Mouse (Mus musculus) C2C12 (cell line): ENCODE measurements around the gene Fgd1. TPM values are rescaled to one million over a fixed set of nuclear protein-coding genes. Genes with fewer than 3 reads are reported as not detected.

ENCODE experiments used
- H3K27me3 ChIP-seq: one replicate; pipeline ENCODE4 v1.6.1; 2011; ENCODE audit not compliant: control insufficient read depth, insufficient read depth, insufficient read length
- H3K36me3 ChIP-seq: one replicate; pipeline ENCODE4 v1.6.1; 2011; ENCODE audit not compliant: control insufficient read depth, insufficient read depth
- H3K4me3 ChIP-seq: one replicate; pipeline ENCODE4 v1.5.1; 2011; ENCODE audit warnings: mild to moderate bottlenecking, control low read depth; ENCODE audit not compliant: poor library complexity, insufficient read depth, severe bottlenecking
- H3K79me2 ChIP-seq: one replicate; pipeline ENCODE4 v1.6.1; 2011; ENCODE audit not compliant: control insufficient read depth, insufficient read depth
- H3K79me3 ChIP-seq: one replicate; pipeline ENCODE4 v1.6.1; 2011; ENCODE audit warnings: low read depth, control low read depth
- H3ac ChIP-seq: one replicate; pipeline ENCODE3; 2011; ENCODE audit warnings: low read depth; ENCODE audit not compliant: control insufficient read depth, insufficient read length
- CEBPB ChIP-seq: IDR thresholded peaks from one replicate; pipeline ENCODE4 v1.6.1; 2011; ENCODE audit warnings: low read depth, mild to moderate bottlenecking, control low read depth, moderate library complexity
- CTCF ChIP-seq: IDR thresholded peaks from one replicate; pipeline ENCODE4 v1.5.1; 2011; ENCODE audit not compliant: control insufficient read depth, insufficient read depth, insufficient read length
- FOSL1 ChIP-seq: IDR thresholded peaks from one replicate; pipeline ENCODE4 v1.8.0; 2011; ENCODE audit warnings: mild to moderate bottlenecking, low read length; ENCODE audit not compliant: poor library complexity, insufficient read depth, severe bottlenecking
- MAX ChIP-seq: IDR thresholded peaks from one replicate; pipeline ENCODE4 v1.6.1; 2011; ENCODE audit warnings: mild to moderate bottlenecking, control low read depth
- MYOD1 ChIP-seq: IDR thresholded peaks from one replicate; pipeline ENCODE4 v1.6.1; 2011; ENCODE audit warnings: low read depth; ENCODE audit not compliant: control insufficient read depth, insufficient read length
- MYOG ChIP-seq: IDR thresholded peaks from one replicate; pipeline ENCODE4 v1.6.1; 2011; ENCODE audit not compliant: control insufficient read depth, insufficient read length; ENCODE audit errors: extremely low read depth
- USF1 ChIP-seq: IDR thresholded peaks from one replicate; pipeline ENCODE4 v1.6.1; 2011; ENCODE audit warnings: low read depth, mild to moderate bottlenecking, control low read depth, moderate library complexity
- polyA plus RNA-seq: library from polyadenylated mRNA; unstranded; fragments of >200 nt; fragmentation: generic; extraction: Trizol; gene quantifications from one replicate; pipeline ENCODE4 v1.2.1, GENCODE M21; 2012; ENCODE audit warnings: missing spikeins

Fgd1 gene
- polyA plus RNA-seq, 1 experiment, result 13.9 TPM

GRCm38 (mm10) chrX:151067876-151068275, 21.9 kb downstream of the Fgd1 start:
- no peak overlapping the region for H3K4me3 ChIP-seq
- H3K36me3 ChIP-seq, result no peaks in the 10 kb centered on the region
- no peak overlapping the region for H3ac ChIP-seq
- H3K79me2 ChIP-seq, result no peaks in the 10 kb centered on the region
- no peak for TF ChIP-seq CTCF
- no peak for TF ChIP-seq MAX
- no peak for TF ChIP-seq MYOD1
- no peak for TF ChIP-seq CEBPB
- no peak for TF ChIP-seq USF1
- TF ChIP-seq FOSL1, result no peak
- no peak for TF ChIP-seq MYOG
- peaks cover 3% of the 10 kb centered on the region for H3K79me3 ChIP-seq
- no peaks in the 10 kb centered on the region for H3K27me3 ChIP-seq

- no peak for TF ChIP-seq USF1
- no peak for TF ChIP-seq MAX
- no peak for TF ChIP-seq MYOG
- TF ChIP-seq CTCF, result no peak
- TF ChIP-seq FOSL1, result no peak
- no peak for TF ChIP-seq MYOD1
- no peak for TF ChIP-seq CEBPB
- Histone ChIP-seq H3K79me2 (no peaks in the 10 kb centered on the region), H3K27me3 (no peaks in the 10 kb centered on the region), H3K36me3 (peaks cover 7% of the 10 kb centered on the region), H3K79me3 (no peaks in the 10 kb centered on the region), H3K4me3 (no peak overlapping the region), H3ac (no peak overlapping the region)
These were observed 30.1 kb downstream of the Fgd1 start for GRCm38 (mm10) chrX:151076007-151076406.

GRCm38 (mm10) chrX:151076941-151077485, 31.1 kb downstream of the Fgd1 start:
- TF ChIP-seq USF1 (no peak), FOSL1 (no peak), MYOG (no peak), CTCF (no peak), MYOD1 (no peak), MAX (no peak), CEBPB (no peak)
- no peak overlapping the region for H3ac ChIP-seq
- H3K79me2 ChIP-seq, result no peaks in the 10 kb centered on the region
- H3K36me3 ChIP-seq, result peaks cover 7% of the 10 kb centered on the region
- H3K4me3 ChIP-seq, result no peak overlapping the region
- no peaks in the 10 kb centered on the region for H3K27me3 ChIP-seq
- H3K79me3 ChIP-seq, result no peaks in the 10 kb centered on the region

- H3K4me3 ChIP-seq, result no peak overlapping the region
- H3K27me3 ChIP-seq, result no peaks in the 10 kb centered on the region
- H3K79me2 ChIP-seq, result no peaks in the 10 kb centered on the region
- H3K79me3 ChIP-seq, result no peaks in the 10 kb centered on the region
- no peak overlapping the region for H3ac ChIP-seq
- no peak for TF ChIP-seq CEBPB
- no peak for TF ChIP-seq MYOG
- no peak for TF ChIP-seq FOSL1
- no peak for TF ChIP-seq MAX
- TF ChIP-seq USF1, result no peak
- TF ChIP-seq CTCF, result no peak
- TF ChIP-seq MYOD1, result no peak
- H3K36me3 ChIP-seq, result peaks cover 13% of the 10 kb centered on the region
These were observed 39.6 kb downstream of the Fgd1 start for GRCm38 (mm10) chrX:151085599-151085998.

- H3K79me3 ChIP-seq, result no peaks in the 10 kb centered on the region
- no peak for TF ChIP-seq MYOG
- TF ChIP-seq MYOD1, result no peak
- TF ChIP-seq FOSL1, result no peak
- TF ChIP-seq USF1, result no peak
- no peak for TF ChIP-seq MAX
- TF ChIP-seq CEBPB, result no peak
- no peak for TF ChIP-seq CTCF
- no peak overlapping the region for H3K4me3 ChIP-seq
- H3ac ChIP-seq, result no peak overlapping the region
- H3K79me2 ChIP-seq, result no peaks in the 10 kb centered on the region
- no peaks in the 10 kb centered on the region for H3K27me3 ChIP-seq
- peaks cover 17% of the 10 kb centered on the region for H3K36me3 ChIP-seq
These were observed 41.5 kb downstream of the Fgd1 start for GRCm38 (mm10) chrX:151087418-151087817.
